Mouse (Mus musculus): ENCODE data around the gene Cldn7.
"Not testable (repeated sequence)": the region's sequence is repeated elsewhere in the genome, so short reads cannot be mapped to it uniquely, and the experiment has no call there.

Cldn7 gene

DNA sequence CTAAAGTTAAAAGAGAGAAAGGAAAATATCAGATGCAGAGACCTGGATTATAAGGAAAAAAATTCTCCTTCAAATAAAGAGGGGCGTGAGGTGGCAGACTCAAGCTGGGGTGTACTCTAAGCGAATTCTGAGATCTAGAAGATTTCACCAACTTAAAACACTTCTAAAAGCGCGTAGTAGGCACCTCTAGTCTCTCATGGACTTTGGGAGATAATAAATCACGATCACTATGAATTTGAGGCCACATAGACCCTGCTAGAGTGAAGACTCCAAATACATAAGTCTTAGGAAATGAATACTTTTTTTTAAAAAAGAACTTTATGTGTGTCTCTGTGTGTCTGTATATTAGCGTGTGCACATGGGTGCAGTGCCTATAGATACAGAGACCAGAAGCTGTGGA lies 51.1 kb downstream of the Cldn7 start:
- no peak for DNase-seq (ENCODE audit: low spot score)

DNA sequence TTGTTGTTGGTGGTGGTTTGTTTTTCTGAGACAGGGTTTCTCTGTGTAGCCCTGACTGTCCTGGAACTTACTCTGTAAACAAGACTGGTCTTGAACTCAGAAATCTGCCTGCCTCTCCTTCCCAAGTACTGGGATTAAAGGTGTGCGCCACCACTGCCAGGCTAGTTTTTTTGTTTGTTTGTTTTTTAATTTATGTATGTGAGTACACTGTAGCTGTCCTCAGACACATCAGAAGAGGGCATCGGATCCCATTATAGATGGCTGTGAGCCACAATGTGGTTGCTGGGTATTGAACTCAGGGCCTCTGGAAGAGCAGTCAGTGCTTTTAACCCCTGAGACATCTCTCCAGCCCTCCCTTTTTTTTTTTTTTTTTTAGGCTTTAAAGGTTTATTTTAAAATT lies 51.6 kb downstream of the Cldn7 start:
- not testable (repeated sequence) for DNase-seq (ENCODE audit: low spot score)

DNA sequence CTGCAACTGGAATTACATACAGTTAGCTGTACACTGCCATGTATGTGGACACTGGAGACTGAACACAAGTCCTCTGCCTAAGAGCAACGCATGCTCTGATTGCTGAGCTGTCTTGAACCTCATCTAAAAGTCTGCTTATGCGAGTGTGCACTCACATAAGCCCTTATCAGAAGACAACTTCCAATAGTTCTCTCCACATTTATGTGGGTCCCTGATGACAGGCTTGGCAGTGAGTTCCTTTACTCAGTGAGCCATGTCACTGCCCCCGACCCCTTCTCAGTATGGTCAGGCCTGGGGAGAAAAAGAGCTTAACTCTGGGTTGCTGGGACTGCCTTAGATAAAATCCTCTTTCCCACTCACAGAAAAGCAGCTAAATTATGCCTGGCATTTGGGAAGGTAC lies 52.1 kb downstream of the Cldn7 start, which contains the start of gene Dlg4:
Gene Dlg4, plus strand, starts transcription at position 274 of the 400 bp plus-strand sequence.
- DNase-seq (ENCODE audit: low spot score): no peak

DNA sequence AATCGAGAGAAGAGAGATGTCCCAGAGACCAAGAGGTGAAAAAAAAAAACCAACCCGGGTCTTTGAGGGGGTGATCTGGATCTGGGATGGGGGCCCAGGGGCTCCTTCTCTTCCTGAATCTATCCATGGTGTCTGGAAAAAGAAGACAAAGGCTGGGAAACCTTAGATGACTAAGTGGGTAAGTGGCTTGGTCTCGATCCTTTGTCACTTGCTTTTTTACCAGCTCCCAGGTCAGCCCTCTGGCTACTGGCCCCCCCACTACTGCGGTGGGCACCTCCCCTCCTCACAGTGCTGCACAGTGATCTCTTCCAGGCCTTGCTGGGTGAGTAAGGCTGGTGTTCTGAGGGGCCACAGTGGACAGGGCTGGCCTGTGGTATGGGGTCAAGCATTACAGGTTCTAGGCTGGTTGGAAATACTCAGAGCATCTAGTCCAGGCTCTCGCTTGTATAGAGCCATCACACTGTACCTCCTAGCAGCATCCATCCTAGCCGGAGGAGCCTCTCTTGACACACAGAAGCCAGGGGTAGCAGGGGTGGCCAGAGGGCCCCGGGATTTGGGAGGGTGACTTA lies 52.7 kb downstream of the Cldn7 start:
- no peak for DNase-seq (ENCODE audit: low spot score)
